Mouse (Mus musculus) heart, adult 8-10 months (tissue): ENCODE data around the gene Fam98b. TPM values are rescaled to one million over a fixed set of nuclear protein-coding genes. Genes with fewer than 3 reads are reported as not detected.

Experiments
- DNase-seq: peaks from one replicate; pipeline ENCODE4 v3.0.0; 2022; ENCODE audit warnings: low spot score
- total RNA-seq, 4 experiments: library from RNA; stranded (reverse); gene quantifications; 2 replicates each; pipeline ENCODE4 v1.2.4; 2022

Fam98b gene
- total RNA-seq, 4 experiments from 2014 or later, result 22.3 to 24.3 (median 22.8) TPM

GRCm38 (mm10) chr2:117303391-117304350 lies 54.1 kb downstream of the Fam98b start:
- no peak for DNase-seq

- DNase-seq, result no peak
Observed at GRCm38 (mm10) chr2:117304941-117305340, 55.4 kb downstream of the Fam98b start.

GRCm38 (mm10) chr2:117307959-117308358 lies 58.4 kb downstream of the Fam98b start:
- no peak for DNase-seq

DNA sequence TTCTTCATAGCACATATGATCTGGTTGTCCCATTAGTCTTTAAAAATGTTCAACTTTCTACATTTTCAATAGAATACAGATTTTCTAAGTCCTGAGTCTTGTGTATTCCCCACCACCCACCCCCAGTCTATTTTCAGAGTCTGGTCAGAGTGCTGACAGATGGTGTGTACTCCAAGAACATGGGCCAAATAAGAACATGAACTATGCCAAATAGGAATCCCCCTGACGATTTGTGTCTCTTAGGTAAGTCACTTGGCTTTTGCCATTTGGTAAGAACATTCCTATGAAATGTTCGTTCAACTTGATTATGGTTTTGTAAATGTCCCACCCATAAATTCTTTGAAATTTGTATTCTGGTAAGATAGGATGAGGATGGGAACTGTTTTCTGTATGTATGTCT lies 59.5 kb downstream of the Fam98b start:
- DNase-seq, result no peak

GRCm38 (mm10) chr2:117311349-117311748 lies 61.8 kb downstream of the Fam98b start:
- DNase-seq, result no peak

- DNase-seq, result no peak
Observed at GRCm38 (mm10) chr2:117312030-117312429, 62.5 kb downstream of the Fam98b start.

DNA sequence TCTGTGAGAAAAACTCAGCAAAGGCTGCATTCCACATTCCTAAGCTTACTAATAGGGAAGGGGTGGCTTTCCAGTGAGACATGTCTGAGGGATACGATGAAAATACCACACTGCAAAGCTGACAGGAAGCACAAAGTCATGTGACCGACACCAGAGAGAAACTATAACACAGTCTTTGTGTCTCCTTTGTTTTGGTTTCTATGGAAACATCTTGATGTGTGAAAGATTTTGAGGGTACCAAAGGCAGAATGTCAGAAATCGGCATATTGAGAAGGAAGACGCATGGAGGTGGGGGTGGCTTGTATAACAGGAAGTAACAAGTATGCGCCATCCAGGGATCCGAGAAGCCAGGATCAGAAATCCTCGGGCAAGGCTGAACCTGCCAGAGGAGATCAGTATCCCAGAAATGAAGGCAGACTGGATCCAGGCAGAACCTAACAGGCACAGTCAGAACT lies 62.9 kb downstream of the Fam98b start:
- no peak for DNase-seq

DNA sequence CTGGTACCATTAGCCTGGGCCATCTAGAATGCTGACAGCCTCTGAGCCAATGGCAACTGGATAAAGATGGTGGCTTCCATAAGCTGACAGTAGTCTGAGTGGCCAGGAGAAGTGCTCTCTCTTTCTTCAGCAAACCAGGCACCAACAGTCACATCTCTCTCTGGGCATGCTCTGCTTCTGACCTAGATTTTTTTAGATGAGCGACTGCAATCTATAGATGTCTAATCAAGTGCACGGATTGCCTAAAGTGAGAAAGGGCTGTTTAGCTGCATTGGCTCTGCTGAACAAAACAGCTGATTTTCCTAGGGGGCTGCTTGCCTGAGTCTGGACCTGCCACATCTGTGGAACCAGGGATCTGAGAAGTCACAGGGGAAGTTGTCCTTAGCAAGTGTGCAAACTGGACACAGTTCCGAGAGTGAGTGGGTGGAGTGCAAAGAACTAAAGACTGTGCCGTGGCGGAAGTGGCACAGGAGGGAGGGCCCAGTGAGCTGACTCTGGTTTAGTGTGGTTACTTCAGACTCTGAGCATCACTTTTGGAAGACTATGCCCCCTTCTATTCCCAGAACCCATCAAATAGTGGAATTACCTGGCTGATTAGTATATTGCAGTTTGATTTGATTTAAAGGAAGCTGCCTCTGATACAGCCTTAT lies 64.2 kb downstream of the Fam98b start:
- no peak for DNase-seq

DNA sequence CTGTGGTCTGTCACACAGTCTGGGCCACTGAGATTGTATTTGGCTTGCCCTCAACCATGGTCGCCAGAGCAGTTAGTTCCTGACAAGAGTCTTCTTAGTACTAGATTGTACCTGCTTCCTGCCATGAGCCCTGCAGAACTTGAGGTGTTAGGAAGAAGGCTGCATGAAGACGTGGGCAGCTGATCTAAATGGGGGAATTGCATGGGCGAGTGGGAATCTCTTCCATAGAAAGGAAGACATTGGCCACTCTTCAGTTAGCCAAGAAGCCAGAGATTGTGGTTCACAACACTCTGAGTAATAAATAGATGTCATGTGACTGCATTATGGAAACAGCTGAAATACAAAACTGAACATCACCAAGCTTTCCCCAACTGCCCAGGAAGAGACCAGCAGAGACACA lies 69.5 kb downstream of the Fam98b start:
- DNase-seq, result no peak

Other genes starting within 250 kb of the Fam98b start
- gene Spred1, start 128.4 kb upstream of the Fam98b start, total RNA-seq, result 10 to 100 TPM in 3 of 4 experiments, 1 to 10 TPM in 1; 9.7 to 13.8 (median 13.0) TPM
- under 1 TPM; 0.19 to 0.53 (median 0.42) TPM for gene Rasgrp1, start 93.3 kb downstream of the Fam98b start, total RNA-seq